Mouse (Mus musculus) liver, postnatal 0 days (tissue): ENCODE data around the gene Ssu72.

Experiments used
- CTCF ChIP-seq: sonication (generic); IDR thresholded peaks from 2 replicates; pipeline ENCODE4 v1.5.1; 2016; ENCODE audit warnings: antibody characterized with exemption, low read depth
- EP300 ChIP-seq: IDR thresholded peaks from 2 replicates; pipeline ENCODE4 v1.6.1; 2016; ENCODE audit warnings: antibody characterized with exemption, low read depth, mild to moderate bottlenecking

GRCm38 (mm10) chr4:155666903-155667302 is 37.7 kb upstream of the Ssu72 start:
- TF ChIP-seq CTCF (no peak), EP300 (no peak)
